In genomic region chr19:41484361-41484760, GRCm38 (mm10) we compare ENCODE assay signal across 9 mouse cellular contexts. TPM values are rescaled to one million over a fixed set of nuclear protein-coding genes. Genes with fewer than 3 reads are reported as not detected.
DNase-seq lines count a peak whose midpoint lies in the region; ATAC-seq and TF ChIP-seq lines count a peak whose summit lies in the region.
"Had no signal": no experiment of that assay in that cellular context is flagged by ENCODE, and none has a peak within 500 bp of the region (broad histone marks: within the 10 kb centered on the region; RNA-seq: fewer than 3 reads in every experiment).

No protein-coding gene starts in this region.

- H3K4me2 ChIP-seq in forebrain, embryonic 16.5 days (ENCODE audit: low read length) = peak overlapping the region; percentile 78
- peak overlapping the region; percentile 98 for H3K4me2 ChIP-seq in liver, embryonic 14.5 days (ENCODE audit: low read depth)

- TF ChIP-seq POLR2A in thymus, adult 2 months (IDR thresholded peaks at IDR 0.05; ENCODE audit: control insufficient read depth, extremely low read depth, insufficient read depth, low read length, poor library complexity) = no peak

- WGBS in forebrain, embryonic 16.5 days = 8% methylated on average over 5 of the region's 5 CpGs
- WGBS in liver, embryonic 14.5 days (ENCODE audit: insufficient replicate concordance) = 45% methylated on average over 5 of the region's 5 CpGs
- 75% methylated on average over 5 of the region's 5 CpGs for WGBS in thymus, adult 2 months

- no peak for TF ChIP-seq CTCF in liver, embryonic 14.5 days (IDR thresholded peaks at IDR 0.05; ENCODE audit: low read depth)
- TF ChIP-seq CTCF in thymus, adult 2 months (IDR thresholded peaks at IDR 0.05; ENCODE audit: borderline replicate concordance, control insufficient read depth, extremely low read depth, insufficient read depth, low read length, poor library complexity) = no peak

- peak overlapping the region; percentile 46; the same call in 1 of the 2 replicates for H3K9ac ChIP-seq in forebrain, embryonic 16.5 days (replicated peaks; ENCODE audit: low read depth, low read length)
- 0 out of 2 replicates have a peak overlapping the region, but pooled peaks have one; percentile 23 for H3K9ac ChIP-seq in liver, embryonic 14.5 days (replicated peaks)

- H3K36me3 ChIP-seq in erythroblast, embryonic 14.5 days (ENCODE audit: control insufficient read depth) = peaks cover 5% of the 10 kb centered on the region
- no peaks in the 10 kb centered on the region for H3K36me3 ChIP-seq in forebrain, embryonic 16.5 days (ENCODE audit: control insufficient read depth, insufficient read depth)
- H3K36me3 ChIP-seq in liver, embryonic 14.5 days (replicated peaks; ENCODE audit: control insufficient read depth, insufficient read depth, low read depth) = no peaks in the 10 kb centered on the region
- H3K36me3 ChIP-seq in thymus, adult 2 months (ENCODE audit: control insufficient read depth, insufficient read depth, low read length) = no peaks in the 10 kb centered on the region
- H3K36me3 ChIP-seq: limb, embryonic 15.5 days had no signal

- H3K27me3 ChIP-seq in erythroblast, embryonic 14.5 days (ENCODE audit: control insufficient read depth) = peaks cover 4% of the 10 kb centered on the region
- no peaks in the 10 kb centered on the region; the same call in 1 of the 2 replicates for H3K27me3 ChIP-seq in forebrain, embryonic 16.5 days (replicated peaks; ENCODE audit: control insufficient read depth, insufficient read depth, low read length)
- no peaks in the 10 kb centered on the region for H3K27me3 ChIP-seq in liver, embryonic 14.5 days (ENCODE audit: control insufficient read depth, insufficient read depth, low read length)
- H3K27me3 ChIP-seq in thymus, adult 2 months (ENCODE audit: control insufficient read depth, insufficient read depth, low read length) = no peaks in the 10 kb centered on the region
- H3K27me3 ChIP-seq: limb, embryonic 15.5 days had no signal

- no peak for TF ChIP-seq EP300 in liver, embryonic 14.5 days (IDR thresholded peaks at IDR 0.05; ENCODE audit: low read depth)

- ATAC-seq in erythroblast, adult 5-6 weeks (replicated peaks; ENCODE audit: low FRiP score, poor library complexity, severe bottlenecking) = no peak
- no peak for ATAC-seq in forebrain, embryonic 16.5 days
- ATAC-seq in liver, embryonic 14.5 days (ENCODE audit: insufficient read depth) = no peak
- ATAC-seq in megakaryocyte-erythroid progenitor cell, adult 5-6 weeks (replicated peaks; ENCODE audit: low FRiP score, low TSS enrichment, poor library complexity, severe bottlenecking) = no peak

- no peak overlapping the region for H3K27ac ChIP-seq in forebrain, embryonic 16.5 days (ENCODE audit: low read length)
- no peak overlapping the region for H3K27ac ChIP-seq in liver, embryonic 14.5 days
- no peak overlapping the region for H3K27ac ChIP-seq in thymus, adult 2 months (ENCODE audit: control insufficient read depth, insufficient read depth, low read length)

- peaks cover 32% of the 10 kb centered on the region for H3K4me1 ChIP-seq in erythroblast, embryonic 14.5 days (ENCODE audit: control insufficient read depth)
- H3K4me1 ChIP-seq in forebrain, embryonic 16.5 days (replicated peaks; ENCODE audit: control insufficient read depth, insufficient read depth, low read length) = peaks cover 21% of the 10 kb centered on the region
- peaks cover 9 to 11% of the 10 kb centered on the region in 2 experiments for H3K4me1 ChIP-seq in liver, embryonic 14.5 days (replicated peaks; ENCODE audit: control insufficient read depth in 2 of 2, insufficient read depth in 2 of 2, low read length in 1 of 2)
- H3K4me1 ChIP-seq in thymus, adult 2 months (replicated peaks; ENCODE audit: control insufficient read depth, insufficient read depth, low read length) = peaks cover 9% of the 10 kb centered on the region

- no peaks in the 10 kb centered on the region for H3K9me3 ChIP-seq in erythroblast, embryonic 14.5 days (ENCODE audit: control insufficient read depth, low read length)
- no peaks in the 10 kb centered on the region for H3K9me3 ChIP-seq in forebrain, embryonic 16.5 days (ENCODE audit: control insufficient read depth, low read length)
- no peaks in the 10 kb centered on the region for H3K9me3 ChIP-seq in liver, embryonic 14.5 days (ENCODE audit: control insufficient read depth, low read length)
- H3K9me3 ChIP-seq: limb, embryonic 15.5 days had no signal

- peak; percentile 54 for DNase-seq in A20 (ENCODE audit: low read depth, low spot score)
- no peak for DNase-seq in liver, embryonic 14.5 days (ENCODE audit: low read depth in 3 of 3, low spot score in 3 of 3)
- no peak for DNase-seq in thymus, adult 2 months
- no peak for DNase-seq in thymus, postnatal 25 days

- H3K4me3 ChIP-seq in erythroblast, embryonic 14.5 days (replicated peaks) = peak overlapping the region; percentile 100
- peak overlapping the region; percentile 97 for H3K4me3 ChIP-seq in forebrain, embryonic 16.5 days (replicated peaks; ENCODE audit: low read length)
- peak overlapping the region; percentile 26 to 44 for H3K4me3 ChIP-seq in liver, embryonic 14.5 days (ENCODE audit: insufficient read depth in 1 of 2, low read depth in 2 of 2, low read length in 2 of 2)
- H3K4me3 ChIP-seq in thymus, adult 2 months (ENCODE audit: control insufficient read depth, insufficient read depth, low read length) = no peak overlapping the region

RNA-seq across cellular contexts. Expression of gene Lcor, which starts 1.9 kb away (rescaled TPM):
- 0.16 and 0.24 TPM in 2 replicates for polyA plus RNA-seq in erythroblast, embryonic 14.5 days (2012)
- 57.1 and 63.6 TPM in 2 replicates for total RNA-seq in erythroblast, adult 5-6 weeks (2015; ENCODE audit: low replicate concordance)
- 136 and 155 TPM in 2 replicates for total RNA-seq in erythroblast, adult 5-6 weeks (2017; ENCODE audit: low replicate concordance)
- polyA plus RNA-seq in forebrain, embryonic 16.5 days (2015; fragmentation: Nextera tagmentation; extraction: Ambion mirVana) = 20.1 and 21.8 TPM in 2 replicates
- 0.90 and 1.1 TPM in 2 replicates for polyA plus RNA-seq in liver, embryonic 14.5 days (2012; rRNA removed)
- polyA plus RNA-seq in liver, embryonic 14.5 days (2014; fragmentation: Nextera tagmentation; extraction: Ambion mirVana) = 5.2 and 5.6 TPM in 2 replicates
- total RNA-seq in megakaryocyte-erythroid progenitor cell, adult 5-6 weeks (2014; fragmentation: Nextera tagmentation) = 13.4 and 15.5 TPM in 2 replicates
- 13.1 and 16.9 TPM in 2 replicates for total RNA-seq in megakaryocyte-erythroid progenitor cell, adult 5-6 weeks (2017)
- polyA plus RNA-seq in thymus, adult 2 months (2012; rRNA removed) = 4.8 and 5.0 TPM in 2 replicates
